Mouse (Mus musculus): Measurements from ENCODE around the gene Agfg2. TPM values are rescaled to one million over a fixed set of nuclear protein-coding genes. Genes with fewer than 3 reads are reported as not detected.

Gene Agfg2
- polyA plus RNA-seq (2012; rRNA removed): 30.9 and 51.1 TPM in 2 replicates

DNA sequence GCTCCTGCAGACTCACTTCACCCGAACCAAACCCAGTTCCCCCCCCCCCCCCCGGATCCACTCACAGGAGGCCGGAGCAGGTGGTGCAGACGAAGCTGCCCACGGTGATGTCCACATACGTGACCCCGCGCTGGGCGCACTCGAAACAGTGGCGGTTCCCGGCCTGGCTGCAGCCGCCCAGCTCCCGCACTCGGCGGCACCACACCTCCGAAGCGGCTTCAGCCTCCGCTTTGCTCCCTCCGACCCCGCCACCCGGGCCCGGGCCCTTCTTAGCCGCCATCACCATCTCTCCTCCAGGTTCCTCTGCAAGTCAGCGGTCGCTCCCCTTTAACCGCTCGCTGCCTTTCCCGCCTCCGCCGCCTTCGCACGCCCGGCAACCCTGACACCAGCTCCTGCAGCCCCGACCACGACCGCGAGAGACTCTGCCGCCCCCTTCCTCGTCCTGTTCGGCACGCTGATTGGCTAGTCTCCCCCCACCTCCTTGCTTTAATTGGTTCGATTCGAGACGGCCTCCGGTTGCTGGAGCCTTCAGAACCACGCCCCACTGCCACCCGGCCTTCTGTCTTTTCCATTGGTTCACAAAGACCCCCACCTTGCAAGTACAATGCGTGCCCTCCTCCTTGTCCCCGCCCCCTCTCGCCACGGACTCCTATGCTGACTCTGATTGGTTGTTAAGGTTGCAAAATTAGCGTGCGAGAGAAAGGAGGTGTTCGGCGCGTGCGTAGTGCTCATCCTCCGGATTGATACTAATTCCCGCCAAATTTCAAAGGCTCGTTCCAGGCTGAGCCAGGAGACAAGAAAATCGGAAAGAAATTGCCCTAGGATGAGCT lies at the start of gene Agfg2:
Gene Agfg2, minus strand, starts transcription at position 433 of the 830 bp plus-strand sequence.

GRCm38 (mm10) chr5:137645652-137646091 lies 38.9 kb downstream of the Agfg2 start, which contains the start of gene Irs3:
TSS of gene Irs3 (minus strand) at chr5:137645714.

GRCm38 (mm10) chr5:137641054-137641453 lies 43.5 kb downstream of the Agfg2 start, which contains the start of gene Sap25:
TSS of gene Sap25 (plus strand) at chr5:137641334.

GRCm38 (mm10) chr5:137628498-137629305 lies 55.8 kb downstream of the Agfg2 start, which contains the start of the genes Fbxo24, Lrch4 and Gm20605:
TSS of gene Fbxo24 (minus strand) at chr5:137629002.
TSS of gene Lrch4 (plus strand) at chr5:137629121.
TSS of gene Gm20605 (plus strand) at chr5:137629175.

DNA sequence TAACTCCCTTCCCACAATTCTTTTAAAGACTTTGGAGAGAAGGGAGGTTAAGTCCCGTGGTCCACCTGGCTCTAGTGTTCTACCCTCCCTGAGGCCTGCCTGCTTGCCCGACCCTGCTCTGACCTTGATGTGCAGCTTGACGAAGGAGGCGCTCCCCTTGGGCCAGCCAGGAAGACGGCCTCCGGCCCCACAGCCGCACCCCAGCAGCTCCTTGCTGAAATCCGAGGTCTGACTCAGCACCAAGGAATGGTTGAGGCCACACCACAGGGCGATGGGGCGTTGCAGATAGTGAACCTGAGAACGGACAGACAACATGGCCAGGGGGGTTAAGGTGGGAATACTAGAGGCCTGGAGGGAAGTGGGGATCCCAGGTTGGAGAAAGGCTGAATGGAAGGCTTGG lies 71.0 kb downstream of the Agfg2 start, which contains the start of gene Pcolce:
Gene Pcolce, minus strand, starts transcription at position 235 of the 400 bp plus-strand sequence.

GRCm38 (mm10) chr5:137600619-137601364 lies 83.7 kb downstream of the Agfg2 start, which contains the start of gene Mospd3:
TSS of gene Mospd3 (minus strand) at chr5:137601058.

Other genes starting within 250 kb of the Agfg2 start
- gene Zan, start 207.7 kb downstream of the Agfg2 start, polyA plus RNA-seq (2012; rRNA removed): 22.4 and 26.3 TPM in 2 replicates
- 40.2 and 51.9 TPM in 2 replicates for gene Pop7, start 182.2 kb downstream of the Agfg2 start, polyA plus RNA-seq (2012; rRNA removed)
- 27.8 and 28.4 TPM in 2 replicates for gene Gigyf1, start 166.2 kb downstream of the Agfg2 start, polyA plus RNA-seq (2012; rRNA removed)
- not detected in 2 replicates for gene Epo, start 151.5 kb downstream of the Agfg2 start, polyA plus RNA-seq (2012; rRNA removed)
- 1,263 and 1,764 TPM in 2 replicates for gene Gnb2, start 151.2 kb downstream of the Agfg2 start, polyA plus RNA-seq (2012; rRNA removed)
- gene Actl6b, start 131.2 kb downstream of the Agfg2 start, polyA plus RNA-seq (2012; rRNA removed): 1.6 and 2.3 TPM in 2 replicates
- 0.35 and 0.53 TPM in 2 replicates for gene Tfr2, start 114.9 kb downstream of the Agfg2 start, polyA plus RNA-seq (2012; rRNA removed)
- 108 and 115 TPM in 2 replicates for gene Mospd3, start 83.7 kb downstream of the Agfg2 start, polyA plus RNA-seq (2012; rRNA removed)
- gene Pcolce, start 70.9 kb downstream of the Agfg2 start, polyA plus RNA-seq (2012; rRNA removed): 102 and 105 TPM in 2 replicates
- 0.76 and 0.82 TPM in 2 replicates for gene Fbxo24, start 55.7 kb downstream of the Agfg2 start, polyA plus RNA-seq (2012; rRNA removed)
- gene Lrch4, start 55.6 kb downstream of the Agfg2 start, polyA plus RNA-seq (2012; rRNA removed): 72.8 and 76.5 TPM in 2 replicates
- gene Gm20605, start 55.6 kb downstream of the Agfg2 start, polyA plus RNA-seq (2012; rRNA removed): 43.6 and 44.0 TPM in 2 replicates
- gene Sap25, start 43.4 kb downstream of the Agfg2 start, polyA plus RNA-seq (2012; rRNA removed): 130 and 133 TPM in 2 replicates
- 0.99 and 1.6 TPM in 2 replicates for gene Irs3, start 39.0 kb downstream of the Agfg2 start, polyA plus RNA-seq (2012; rRNA removed)
- gene Nyap1, start 56.9 kb upstream of the Agfg2 start, polyA plus RNA-seq (2012; rRNA removed): 16.7 and 16.8 TPM in 2 replicates
- gene Tsc22d4, start 61.0 kb upstream of the Agfg2 start, polyA plus RNA-seq (2012; rRNA removed): 172 and 193 TPM in 2 replicates
- gene Ppp1r35, start 94.1 kb upstream of the Agfg2 start, polyA plus RNA-seq (2012; rRNA removed): 57.8 and 59.4 TPM in 2 replicates
- gene Mepce, start 102.9 kb upstream of the Agfg2 start, polyA plus RNA-seq (2012; rRNA removed): 33.8 and 34.4 TPM in 2 replicates
- 0.28 and 0.30 TPM in 2 replicates for gene Zcwpw1, start 103.1 kb upstream of the Agfg2 start, polyA plus RNA-seq (2012; rRNA removed)
- gene Pilra, start 151.6 kb upstream of the Agfg2 start, polyA plus RNA-seq (2012; rRNA removed): 1.3 and 3.1 TPM in 2 replicates
- 1.7 and 2.0 TPM in 2 replicates for gene Pilrb1, start 173.4 kb upstream of the Agfg2 start, polyA plus RNA-seq (2012; rRNA removed)
- gene Pilrb2, start 187.1 kb upstream of the Agfg2 start, polyA plus RNA-seq (2012; rRNA removed): 2.7 and 2.8 TPM in 2 replicates
- 5.7 and 7.1 TPM in 2 replicates for gene Cyp3a13, start 236.9 kb upstream of the Agfg2 start, polyA plus RNA-seq (2012; rRNA removed)

Data from colon, adult 2 months (tissue).